Mouse (Mus musculus): Measurements from ENCODE around the gene Tmsb10.

Tmsb10 gene

GRCm38 (mm10) chr6:72958662-72959071 lies at the start of gene Tmsb10:
TSS of gene Tmsb10 (minus strand) at chr6:72958748.
- DNase-seq (ENCODE audit: low read depth in 2 of 2, low spot score in 2 of 2), result no peak

- no peak for DNase-seq (ENCODE audit: low read depth in 2 of 2, low spot score in 2 of 2)
These were observed 45.1 kb upstream of the Tmsb10 start for GRCm38 (mm10) chr6:73003601-73004000.

- DNase-seq (ENCODE audit: low read depth in 2 of 2, low spot score in 2 of 2), result no peak
These were observed 43.8 kb upstream of the Tmsb10 start for GRCm38 (mm10) chr6:73002391-73002790.

GRCm38 (mm10) chr6:72998809-72999208 lies 40.3 kb upstream of the Tmsb10 start:
- DNase-seq (ENCODE audit: low read depth in 2 of 2, low spot score in 2 of 2), result no peak

- DNase-seq (ENCODE audit: low read depth in 2 of 2, low spot score in 2 of 2), result peak in 1 of 2 experiments; percentile 41
These were observed 35.1 kb upstream of the Tmsb10 start for GRCm38 (mm10) chr6:72993688-72994082.

GRCm38 (mm10) chr6:72993054-72993687 lies 34.6 kb upstream of the Tmsb10 start:
- DNase-seq (ENCODE audit: low read depth in 2 of 2, low spot score in 2 of 2), result peak; percentile 70 to 72

GRCm38 (mm10) chr6:72990206-72990605 lies 31.7 kb upstream of the Tmsb10 start:
- peak in 1 of 2 experiments; percentile 39 for DNase-seq (ENCODE audit: low read depth in 2 of 2, low spot score in 2 of 2)

- no peak for DNase-seq (ENCODE audit: low read depth in 2 of 2, low spot score in 2 of 2)
These were observed 30.6 kb upstream of the Tmsb10 start for GRCm38 (mm10) chr6:72989028-72989736.

GRCm38 (mm10) chr6:72982506-72982905 lies 24.0 kb upstream of the Tmsb10 start:
- DNase-seq (ENCODE audit: low read depth in 2 of 2, low spot score in 2 of 2), result no peak

- peak in 1 of 2 experiments; percentile 32 for DNase-seq (ENCODE audit: low read depth in 2 of 2, low spot score in 2 of 2)
These were observed 23.3 kb upstream of the Tmsb10 start for GRCm38 (mm10) chr6:72981851-72982250.

- no peak for DNase-seq (ENCODE audit: low read depth in 2 of 2, low spot score in 2 of 2)
These were observed 22.6 kb upstream of the Tmsb10 start for GRCm38 (mm10) chr6:72981124-72981651.

GRCm38 (mm10) chr6:72976866-72977265 lies 18.3 kb upstream of the Tmsb10 start:
- DNase-seq (ENCODE audit: low read depth in 2 of 2, low spot score in 2 of 2), result no peak

GRCm38 (mm10) chr6:72971074-72971473 lies 12.5 kb upstream of the Tmsb10 start:
- no peak for DNase-seq (ENCODE audit: low read depth in 2 of 2, low spot score in 2 of 2)

GRCm38 (mm10) chr6:72969787-72970186 lies 11.2 kb upstream of the Tmsb10 start:
- DNase-seq (ENCODE audit: low read depth in 2 of 2, low spot score in 2 of 2), result no peak

GRCm38 (mm10) chr6:72965199-72965598 lies 6.7 kb upstream of the Tmsb10 start:
- DNase-seq (ENCODE audit: low read depth in 2 of 2, low spot score in 2 of 2), result no peak

GRCm38 (mm10) chr6:72962281-72962741 lies 3.8 kb upstream of the Tmsb10 start:
- DNase-seq (ENCODE audit: low read depth in 2 of 2, low spot score in 2 of 2), result peak; percentile 66 to 72

GRCm38 (mm10) chr6:72961603-72962002 lies 3.1 kb upstream of the Tmsb10 start:
- DNase-seq (ENCODE audit: low read depth in 2 of 2, low spot score in 2 of 2), result no peak

GRCm38 (mm10) chr6:72960675-72961074 lies 2.1 kb upstream of the Tmsb10 start:
- no peak for DNase-seq (ENCODE audit: low read depth in 2 of 2, low spot score in 2 of 2)

- DNase-seq (ENCODE audit: low read depth in 2 of 2, low spot score in 2 of 2), result no peak
These were observed 627 bp upstream of the Tmsb10 start for GRCm38 (mm10) chr6:72959175-72959574.

GRCm38 (mm10) chr6:72957676-72958641 lies 589 bp downstream of the Tmsb10 start:
- peak; percentile 88 to 95 for DNase-seq (ENCODE audit: low read depth in 2 of 2, low spot score in 2 of 2)

- peak; percentile 40 to 42 for DNase-seq (ENCODE audit: low read depth in 2 of 2, low spot score in 2 of 2)
These were observed 1.5 kb downstream of the Tmsb10 start for GRCm38 (mm10) chr6:72957093-72957435.
